Mouse (Mus musculus) left cerebral cortex, postnatal 14 days (tissue): ENCODE data around the gene Galp. TPM values are rescaled to one million over a fixed set of nuclear protein-coding genes. Genes with fewer than 3 reads are reported as not detected.

ENCODE experiments used
- DNase-seq, 2 experiments: peaks; one replicate each; pipeline ENCODE4 v3.0.0; 2021 to 2022; ENCODE audit warnings: low spot score in 2 of 2, mixed read lengths in 1 of 2
- intact Hi-C: fragments of 180-260 bp; cut with DNase I; formaldehyde crosslinking; loops from one replicate; pipeline ENCODE4 v1.15.1; 2025
- long read RNA-seq, 2 experiments: library from polyadenylated mRNA; stranded (forward); transcript quantifications; one replicate each; pipeline ENCODE4 v2.0.0; 2021
- total RNA-seq, 2 experiments: library from RNA; stranded (reverse); gene quantifications; 2 replicates each; pipeline ENCODE4 v1.2.3; 2021

Galp gene
- total RNA-seq = not detected
- long read RNA-seq, experiment 1 = 0 reads
- long read RNA-seq, experiment 2 = 0 reads

DNA sequence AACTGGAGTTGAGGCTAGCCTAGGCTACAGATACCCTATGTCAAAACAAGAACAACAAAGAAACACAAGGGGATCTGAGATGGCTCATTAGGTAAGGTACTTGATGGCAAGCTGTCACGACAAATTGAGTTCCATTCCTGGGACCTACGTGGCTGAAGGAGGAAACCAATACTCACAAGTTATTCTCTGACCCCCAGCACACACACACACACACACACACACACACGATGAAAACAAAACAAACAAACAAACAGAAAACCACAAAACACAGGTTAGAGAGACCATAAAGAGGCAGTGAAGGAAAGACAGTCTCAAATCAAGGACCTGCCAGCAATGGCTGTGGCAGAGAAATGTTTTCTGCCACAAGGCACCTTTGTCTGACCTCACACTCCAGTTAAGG is at the start of gene Galp:
TSS of gene Galp (plus strand) at position 301 of the 400 bp plus-strand sequence.
- intact Hi-C loops = no loop called here
- no peak for DNase-seq

DNA sequence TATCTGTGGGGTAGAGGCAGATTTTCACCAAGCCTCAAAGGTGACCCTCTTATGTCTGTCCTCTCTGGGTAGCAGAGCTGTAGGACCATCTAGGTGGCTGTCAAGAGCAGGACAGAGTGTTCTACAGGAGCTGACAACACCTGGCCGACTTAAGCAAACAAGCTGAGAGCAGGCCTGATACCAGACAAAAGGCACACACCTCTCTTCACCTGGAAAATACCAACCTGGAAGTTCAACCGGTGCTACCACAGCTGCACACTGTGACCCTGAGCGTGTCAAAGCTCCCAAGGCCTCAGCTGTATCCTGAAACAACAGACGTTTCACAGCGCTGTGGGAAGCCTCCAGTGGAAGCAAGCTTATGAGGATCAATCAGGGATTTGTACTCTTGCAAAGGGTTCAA is 49.2 kb upstream of the Galp start:
- intact Hi-C loops = no loop called here
- no peak for DNase-seq

DNA sequence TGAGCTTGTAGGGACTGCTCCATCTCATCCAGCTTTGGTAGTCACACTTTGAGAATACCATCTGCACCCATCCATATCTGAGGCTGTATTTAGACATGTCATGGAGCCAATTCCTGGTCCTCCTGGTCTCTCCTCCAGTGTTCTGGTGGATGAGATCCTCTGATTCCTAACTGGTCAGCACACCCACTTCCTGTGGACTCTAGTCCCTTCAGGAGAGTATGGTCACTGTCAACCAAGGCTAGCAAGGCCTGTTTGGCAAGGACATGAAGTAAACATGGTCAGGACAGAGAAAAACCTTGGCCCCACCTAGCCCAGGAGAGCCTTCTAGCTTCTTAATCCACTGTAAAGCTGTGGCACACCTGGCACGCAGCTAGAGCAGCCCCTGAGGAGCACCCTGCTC is 45.6 kb upstream of the Galp start:
- DNase-seq = no peak
- intact Hi-C loops = no loop called here

DNA sequence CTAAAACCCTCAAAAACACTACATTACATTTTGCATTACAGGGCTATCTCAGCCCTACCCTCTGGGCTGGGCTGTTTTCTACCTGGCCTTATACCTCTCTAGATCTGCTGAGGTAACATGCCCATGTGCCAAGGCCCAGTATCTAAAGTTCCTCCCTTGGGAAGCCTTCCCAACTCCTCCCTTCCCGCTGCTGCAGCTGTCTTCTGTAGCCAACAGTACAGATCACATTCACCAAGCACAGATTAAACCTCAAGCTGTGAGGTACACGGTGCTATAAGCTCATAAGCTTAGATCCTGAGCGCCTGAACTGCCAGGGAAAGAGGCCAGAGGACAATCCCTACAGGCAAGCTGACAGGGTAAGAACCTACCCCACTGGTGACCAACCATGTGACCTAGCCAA is 44.9 kb upstream of the Galp start:
- DNase-seq = no peak
- intact Hi-C loops = no loop called here

DNA sequence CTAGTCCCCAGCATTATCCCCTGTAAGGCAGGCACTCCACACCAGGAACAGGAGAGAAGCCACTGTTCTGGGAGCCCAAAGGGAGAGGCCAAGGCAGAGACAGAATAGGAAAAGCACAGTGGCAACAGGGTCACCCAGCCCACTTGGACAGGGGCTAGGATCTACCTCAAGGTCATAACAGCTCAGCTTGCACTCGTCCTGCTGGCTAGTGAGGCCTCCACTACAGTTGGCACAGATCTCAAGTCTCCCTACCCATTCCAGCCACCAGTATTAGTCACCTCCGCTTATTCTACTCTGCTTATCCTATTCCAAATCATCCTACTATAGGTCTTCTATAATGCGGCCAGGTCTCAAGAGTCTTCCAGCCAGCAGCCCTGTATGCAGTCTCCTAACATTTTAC is 43.8 kb upstream of the Galp start:
- intact Hi-C loops = no loop called here
- DNase-seq = no peak

DNA sequence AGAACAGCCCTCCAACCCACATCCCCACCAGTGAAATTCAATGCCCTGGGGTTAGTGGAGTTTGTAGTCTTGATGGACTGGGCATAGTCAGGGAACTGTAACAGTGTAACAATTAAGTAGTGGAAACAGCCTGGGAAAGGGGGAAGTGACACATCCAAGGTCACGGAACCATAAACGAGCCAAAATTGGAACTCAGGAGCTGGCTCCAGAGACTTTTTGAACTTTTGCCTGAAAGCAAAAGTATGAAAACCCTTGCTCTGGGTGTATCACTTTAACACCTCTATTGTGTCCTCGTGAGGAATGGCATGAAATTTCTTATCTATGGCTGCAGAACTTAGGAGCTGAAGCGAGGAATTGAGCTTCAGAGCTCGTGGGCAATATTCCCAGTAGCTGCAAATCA is 42.7 kb upstream of the Galp start:
- DNase-seq = no peak
- intact Hi-C loops = no loop called here

DNA sequence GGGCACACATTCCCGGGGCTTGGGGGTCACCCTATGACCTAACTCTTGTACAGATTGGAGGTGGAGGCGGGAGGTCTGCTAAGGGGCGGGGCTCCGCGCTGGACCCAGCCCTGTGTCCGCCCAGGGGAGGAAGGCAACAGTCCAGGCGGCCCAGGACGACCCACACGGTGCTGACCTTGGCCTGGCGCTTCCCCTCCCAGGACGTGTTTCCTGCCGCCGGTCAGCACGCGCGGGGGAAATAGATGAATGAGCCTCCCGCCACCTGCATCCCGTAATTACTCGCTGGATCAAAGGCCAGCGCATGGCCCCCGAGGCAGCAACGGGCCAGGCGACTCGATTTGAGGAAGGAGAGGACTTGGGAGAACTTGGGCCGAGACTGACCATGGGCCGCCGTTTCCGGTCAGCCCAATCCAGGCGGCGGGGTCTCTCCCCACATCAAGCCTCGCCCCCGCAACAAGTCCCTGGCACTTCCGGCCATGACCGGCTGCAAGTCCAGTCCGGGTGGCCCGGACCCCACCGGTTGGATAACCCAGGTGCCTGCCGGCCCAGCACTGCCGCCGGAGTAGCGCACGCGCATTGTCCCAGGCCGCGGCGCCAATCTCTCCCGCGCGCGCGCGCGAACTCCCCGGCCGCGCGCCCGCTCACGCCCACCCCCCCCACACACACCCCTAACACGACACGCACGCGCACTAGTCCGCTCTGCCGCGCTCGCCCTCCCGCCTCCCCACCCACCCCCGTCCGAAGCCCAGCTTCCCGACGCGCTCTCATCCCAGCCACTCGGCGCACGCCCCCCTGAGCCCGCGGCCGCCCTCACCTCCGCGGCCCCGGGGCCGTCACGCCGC is 41.6 kb upstream of the Galp start:
- peak; percentile 74 to 83 for DNase-seq
- intact Hi-C loops = no loop called here

DNA sequence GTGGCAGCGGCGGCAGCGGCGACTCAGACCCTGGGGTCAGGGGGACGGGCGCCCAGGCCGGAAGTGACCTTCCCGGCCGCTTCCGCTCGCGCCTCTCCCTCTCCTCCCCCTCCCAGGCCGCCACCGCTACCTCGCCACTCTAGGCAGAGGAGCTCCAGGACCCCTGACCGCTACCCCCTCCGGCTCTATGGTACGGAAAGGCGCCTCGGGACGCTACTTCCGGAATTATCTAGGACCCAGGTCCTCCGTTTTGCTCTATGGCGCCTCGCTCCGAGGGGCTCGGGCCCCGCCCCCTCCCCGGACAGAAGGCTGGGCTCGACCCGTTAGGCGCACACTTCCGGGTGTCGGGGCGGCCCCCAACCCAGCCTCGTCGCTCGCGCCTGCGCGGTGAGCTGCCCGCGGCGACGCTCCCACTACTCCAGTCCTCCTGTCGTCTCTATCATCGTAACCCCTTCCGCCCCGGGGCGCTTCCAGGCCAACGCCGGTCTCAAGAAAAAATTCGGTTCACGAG is 40.9 kb upstream of the Galp start, which contains the start of gene Zfp787:
TSS of gene Zfp787 (minus strand) at position 97 of the 511 bp plus-strand sequence.
- peak; percentile 97 to 98 for DNase-seq
- intact Hi-C loops = loop anchor here (1.0 kb wide), 1 partner anchor 16 kb away; the partner anchor contains the start of gene Zfp444

DNA sequence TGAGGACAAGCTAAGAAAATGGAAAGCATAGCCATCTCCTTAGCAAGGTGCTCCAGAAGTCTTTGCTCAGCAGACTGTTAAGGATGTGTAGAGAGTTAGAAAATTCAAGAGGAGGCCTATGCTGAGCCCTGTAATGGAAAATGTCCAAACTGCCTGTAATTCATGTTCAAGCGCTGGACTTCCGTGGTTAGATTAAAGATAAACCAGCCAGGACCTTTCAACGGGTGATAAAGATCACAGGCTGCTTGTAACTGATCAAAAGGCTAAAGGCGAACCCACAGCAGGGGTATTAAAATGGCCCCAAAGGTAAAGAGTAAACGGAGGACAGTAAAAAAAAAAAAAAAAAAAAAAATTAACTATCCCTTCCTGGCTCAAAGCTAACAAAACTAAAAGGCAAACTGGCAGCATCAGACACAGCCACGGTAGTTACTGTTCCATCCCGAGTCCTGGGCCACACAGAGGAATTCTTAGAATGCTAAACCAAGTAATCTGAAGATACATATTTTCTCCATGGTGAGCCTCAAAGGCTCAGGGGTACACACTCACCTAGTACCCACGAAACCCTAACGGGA is 39.9 kb upstream of the Galp start:
- DNase-seq = no peak
- intact Hi-C loops = loop anchor here (1.0 kb wide), 1 partner anchor 15 kb away; the partner anchor contains the start of gene Zfp444

DNA sequence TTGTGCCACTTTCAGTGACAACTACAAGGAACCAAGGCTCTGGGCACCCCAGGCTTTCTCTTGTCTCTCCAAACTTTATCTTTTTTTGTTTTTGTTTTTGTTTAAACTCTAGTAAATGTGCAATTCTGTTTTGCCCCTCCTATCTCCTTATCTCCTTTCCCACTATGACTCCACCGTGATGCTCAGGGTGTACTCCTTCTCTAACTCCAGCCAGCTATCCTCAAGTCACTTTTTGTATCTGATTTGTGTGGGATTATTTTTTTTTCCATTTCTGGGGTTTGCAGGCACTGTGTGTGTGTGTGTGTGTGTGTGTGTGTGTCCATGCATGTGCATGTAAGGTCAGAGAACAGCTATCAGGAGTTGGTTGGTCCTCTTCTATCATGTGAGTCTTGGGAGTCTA is 39.4 kb upstream of the Galp start:
- no peak for DNase-seq
- intact Hi-C loops = no loop called here

DNA sequence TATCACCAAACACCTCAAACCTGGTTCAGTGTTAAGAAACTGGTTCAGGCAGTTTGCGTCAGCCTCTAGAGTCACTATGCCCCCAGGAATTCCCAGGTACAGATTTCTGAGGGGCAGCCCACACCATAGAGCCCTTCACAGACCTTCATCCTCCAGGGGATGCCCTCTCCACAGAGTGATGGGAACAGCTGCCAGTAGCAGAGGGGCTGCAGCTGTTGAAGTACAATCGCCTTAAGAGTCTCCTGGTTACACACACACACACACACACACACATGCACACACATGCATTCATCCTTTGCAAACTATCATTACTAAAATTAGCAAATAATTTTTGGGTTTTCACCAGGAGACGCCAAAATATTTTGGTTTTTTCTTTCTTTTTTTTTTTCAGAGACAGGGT is 37.3 kb upstream of the Galp start:
- DNase-seq = no peak
- intact Hi-C loops = no loop called here

DNA sequence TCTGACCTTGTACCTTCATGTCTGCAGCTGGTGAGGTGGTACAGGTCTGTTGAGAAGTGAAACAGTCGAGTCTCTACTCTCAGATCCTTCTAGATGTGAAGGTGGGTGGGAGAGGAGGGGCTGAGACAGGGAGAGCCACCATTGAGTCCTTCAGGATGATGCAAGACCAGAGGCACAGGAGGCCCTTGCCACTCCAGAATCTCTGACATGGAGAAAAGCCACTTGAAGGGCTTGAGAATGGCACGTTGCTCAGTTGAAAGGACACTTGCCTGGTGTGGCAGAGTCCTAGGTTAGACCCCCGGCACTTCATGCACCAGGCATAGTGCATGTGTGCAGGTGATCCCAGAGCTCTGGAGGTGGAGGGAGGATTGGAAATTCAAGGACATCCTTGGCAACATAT is 35.3 kb upstream of the Galp start:
- intact Hi-C loops = no loop called here
- DNase-seq = no peak

DNA sequence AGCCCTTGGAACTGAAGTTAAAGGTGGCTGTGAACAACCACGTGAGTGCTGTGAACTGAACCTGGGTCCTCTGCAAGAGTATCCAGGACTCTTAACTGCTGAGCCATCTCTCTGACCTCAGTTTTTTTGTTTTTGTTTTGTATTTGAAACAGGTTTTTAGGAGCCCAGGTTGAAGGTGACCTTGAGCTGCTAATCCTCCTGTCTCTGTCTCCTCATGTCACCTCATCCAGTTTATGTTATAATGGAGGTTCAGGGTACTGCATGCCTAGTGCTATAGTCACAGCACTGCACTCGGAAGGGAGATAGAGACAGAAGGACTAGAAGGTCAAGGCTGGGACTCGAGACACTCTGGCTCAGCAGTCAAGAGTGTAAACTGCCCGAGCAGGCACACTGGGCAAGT is 34.7 kb upstream of the Galp start:
- intact Hi-C loops = no loop called here
- DNase-seq = no peak

DNA sequence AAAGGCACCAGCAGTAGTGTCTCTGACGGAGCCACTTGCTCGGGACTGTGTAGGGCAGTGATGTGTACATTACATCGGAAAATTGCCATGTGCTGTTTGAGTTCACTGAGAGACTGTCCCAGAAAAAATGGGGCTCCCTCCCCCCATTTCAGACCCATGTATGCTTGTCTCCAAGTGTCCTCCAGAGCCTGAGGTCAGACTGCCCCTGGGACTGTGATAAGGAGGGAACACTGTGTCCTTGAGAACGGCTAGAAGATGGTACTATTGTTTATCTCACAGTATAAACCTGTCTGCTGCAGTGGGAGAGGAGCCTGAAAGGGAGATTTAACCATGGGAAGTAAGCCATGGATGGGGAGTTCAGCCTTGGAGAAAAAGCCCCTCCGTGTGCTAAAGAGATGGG is 32.2 kb upstream of the Galp start:
- intact Hi-C loops = no loop called here
- DNase-seq = no peak

DNA sequence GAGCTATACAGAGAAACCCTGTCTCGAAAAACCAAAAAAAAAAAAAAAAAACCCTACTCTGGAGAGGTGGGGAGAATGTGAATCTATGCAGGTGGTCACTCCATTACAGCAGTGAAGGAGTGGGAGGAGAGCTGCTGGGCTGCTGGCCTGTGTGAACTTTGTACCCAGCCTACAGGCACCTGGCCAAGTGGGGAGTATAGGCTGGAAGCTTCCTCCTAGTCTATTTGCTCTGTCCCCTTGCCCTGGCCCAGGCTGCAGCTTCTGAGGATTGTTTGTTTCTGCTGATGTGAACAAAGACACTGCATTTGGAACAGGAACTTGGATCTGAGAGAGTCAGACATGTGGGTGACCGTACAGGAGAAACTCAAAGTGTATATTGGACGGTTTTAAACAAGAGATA is 27.5 kb upstream of the Galp start:
- DNase-seq = peak; percentile 35 to 45
- intact Hi-C loops = no loop called here

DNA sequence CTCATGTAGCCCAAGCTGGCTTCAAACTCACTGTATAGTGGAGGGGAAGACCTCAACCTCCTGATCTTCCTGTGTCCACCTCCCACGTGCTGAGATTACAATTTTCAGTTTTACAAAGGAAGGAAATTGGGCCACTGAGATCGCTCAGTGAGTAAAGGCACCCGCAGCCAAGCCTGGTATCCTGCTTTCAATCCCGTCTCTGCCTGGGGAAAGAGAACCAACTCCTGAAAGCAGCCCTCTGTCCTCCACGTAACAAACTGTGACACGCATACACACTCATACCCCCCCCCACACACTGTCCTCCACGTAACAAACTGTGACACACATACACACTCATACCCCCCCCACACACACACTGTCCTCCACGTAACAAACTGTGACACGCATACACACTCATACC is 26.5 kb upstream of the Galp start:
- no peak for DNase-seq
- intact Hi-C loops = loop anchor here (5.0 kb wide), 2 partner anchors 43 to 1088 kb away; partner anchors contain the start of gene Epn1

DNA sequence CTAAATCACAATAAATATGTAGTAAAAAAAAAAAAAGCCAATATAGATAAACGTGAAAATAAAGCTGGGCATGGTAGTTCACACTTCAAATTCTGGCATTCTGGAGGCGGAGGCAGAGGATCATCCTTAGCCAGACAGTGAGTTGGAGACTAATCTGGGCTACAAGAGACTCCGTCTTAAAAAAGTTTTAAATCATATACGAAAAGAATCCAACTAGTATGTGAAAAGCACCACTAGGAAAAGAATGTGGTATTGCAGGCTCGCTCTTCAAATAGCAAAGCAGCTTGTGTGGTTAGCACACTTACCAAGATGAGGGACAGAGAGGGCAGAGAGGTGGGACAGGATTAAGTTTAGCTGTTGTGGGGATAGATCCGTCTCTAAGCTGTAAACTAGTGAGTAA is 26.0 kb upstream of the Galp start:
- DNase-seq = peak in 1 of 2 experiments; percentile 68
- intact Hi-C loops = loop anchor here (5.0 kb wide), 2 partner anchors 44 to 1089 kb away; partner anchors contain the start of gene Epn1

DNA sequence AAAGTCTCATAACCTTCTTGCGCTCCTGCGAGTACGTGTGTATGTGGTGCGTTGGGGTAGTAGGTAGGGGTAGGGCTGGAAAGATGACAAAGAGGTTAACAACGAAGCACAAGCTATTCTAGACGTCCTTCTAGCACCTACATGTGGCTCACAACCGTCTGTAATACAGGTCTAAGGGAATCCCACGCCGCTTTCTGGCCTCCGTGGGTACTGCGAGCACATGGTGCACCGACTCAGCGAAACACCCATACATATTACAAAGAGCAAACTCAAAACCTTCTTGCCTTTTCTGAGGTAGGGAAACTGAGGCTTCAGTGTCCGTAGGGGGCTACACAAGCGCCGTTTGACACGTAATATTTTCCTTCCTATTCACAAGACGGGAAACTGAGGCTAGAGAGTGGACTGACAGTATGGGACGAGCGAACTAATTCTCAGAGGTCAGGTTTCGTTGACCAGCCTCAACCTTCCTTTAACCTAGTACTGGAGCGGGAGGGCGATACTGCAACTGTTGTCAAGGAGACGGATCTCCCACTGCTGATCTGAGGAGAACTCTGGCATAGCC is 25.4 kb upstream of the Galp start:
- DNase-seq = peak; percentile 66 to 89
- intact Hi-C loops = loop anchor here (1.0 to 5.0 kb wide), 3 partner anchors 15 to 1089 kb away; partner anchors contain the start of gene Epn1

DNA sequence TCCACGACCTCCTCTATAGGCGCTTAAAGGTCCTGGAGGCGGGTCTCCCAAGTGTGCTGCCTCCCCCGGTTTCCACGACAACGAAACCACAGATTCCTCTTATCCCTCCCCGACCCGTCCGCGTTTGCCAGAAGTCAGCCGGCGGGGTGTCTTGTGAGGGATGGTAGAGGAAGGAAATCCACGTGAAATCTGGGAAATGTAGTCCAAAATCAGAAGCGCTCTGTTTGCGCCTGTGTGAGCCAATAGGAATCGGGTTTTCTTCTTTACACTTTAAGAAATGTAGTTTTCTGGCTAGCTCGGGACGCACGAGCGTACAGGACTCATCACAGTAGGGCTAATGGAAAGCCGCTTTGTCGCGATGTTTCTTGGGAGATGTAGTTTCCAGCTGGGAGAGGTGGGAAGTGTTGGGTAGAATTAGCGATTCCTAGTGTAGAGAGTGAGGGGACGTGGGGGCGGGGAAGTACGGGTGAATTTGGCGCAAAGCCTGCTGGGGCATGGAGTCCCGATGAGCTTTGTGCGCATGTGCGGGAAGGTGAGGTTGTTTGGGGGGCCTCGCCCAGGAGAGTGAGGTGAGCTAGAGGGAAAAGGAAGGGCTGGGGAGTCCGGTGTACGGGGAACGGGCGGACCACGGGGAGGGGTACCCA is 24.8 kb upstream of the Galp start, which contains the start of gene Zfp444:
TSS of gene Zfp444 (plus strand) at position 221 of the 644 bp plus-strand sequence.
- peak; percentile 99 to 100 for DNase-seq
- intact Hi-C loops = loop anchor here (1.0 to 5.0 kb wide), 3 partner anchors 16 to 1090 kb away; partner anchors contain the start of gene Epn1
